Mouse (Mus musculus): Measurements from ENCODE around the gene Gm49721.
"Not testable (repeated sequence)": the region's sequence is repeated elsewhere in the genome, so short reads cannot be mapped to it uniquely, and the experiment has no call there.

GRCm38 (mm10) chr17:7069561-7070240 lies 91.0 kb downstream of the Gm49721 start:
- not testable (repeated sequence) for TF ChIP-seq CTCF (IDR thresholded peaks at IDR 0.05; ENCODE audit: low read depth, low read length); POLR2A (IDR thresholded peaks at IDR 0.05; ENCODE audit: extremely low read depth, insufficient read depth, low read length)

Measured in liver, adult 2 months (tissue).